8 mouse cellular contexts compared by ENCODE assay signal in genomic region chr1:179958871-179959720, GRCm38 (mm10). TPM values are rescaled to one million over a fixed set of nuclear protein-coding genes. Genes with fewer than 3 reads are reported as not detected.
A peak's percentile ranks its signal among the peaks of the same experiment; 100 is the strongest.
DNase-seq lines count a peak whose midpoint lies in the region; ATAC-seq and TF ChIP-seq lines count a peak whose summit lies in the region.

No protein-coding gene starts in this region.

- TF ChIP-seq CTCF in kidney, adult 2 months (conservative IDR thresholded peaks at IDR 0.05; ENCODE audit: insufficient read depth, insufficient read length, low read depth, low read length) = no peak
- no peak for TF ChIP-seq CTCF in liver, adult 2 months (IDR thresholded peaks at IDR 0.05; ENCODE audit: low read depth, low read length)

- H3K9me3 ChIP-seq in megakaryocyte, embryonic 14.5 days = no peaks in the 10 kb centered on the region

- 7% methylated on average over 41 of the region's 41 CpGs for WGBS in kidney, adult 2 months
- WGBS in liver, adult 2 months = 20% methylated on average over 36 of the region's 41 CpGs

- ATAC-seq in megakaryocyte, adult 5-6 weeks (ENCODE audit: poor library complexity, severe bottlenecking) = no peak

- H3K4me3 ChIP-seq in megakaryocyte, embryonic 14.5 days (replicated peaks) = peak overlapping the region; percentile 95
- peak overlapping the region; percentile 99 for H3K4me3 ChIP-seq in kidney, adult 2 months (ENCODE audit: insufficient read depth, low read depth, low read length)
- peak overlapping the region; percentile 79 for H3K4me3 ChIP-seq in liver, adult 2 months (ENCODE audit: insufficient read depth, low read depth, low read length)

- DNase-seq in cerebellum, adult 8-10 months = peak; percentile 76
- peak; percentile 25 to 37 for DNase-seq in frontal cortex, postnatal 14 days (ENCODE audit: low spot score in 2 of 2)
- peak; percentile 61 for DNase-seq in kidney, adult 2 months
- peak; percentile 40 for DNase-seq in liver, adult 2 months (ENCODE audit: extremely low read depth, low read depth, low spot score)
- DNase-seq in neural tube, embryonic 10.5 days (ENCODE audit: extremely low spot score, low spot score) = peak; percentile 70
- DNase-seq in thymus, postnatal 0 days (ENCODE audit: low spot score) = peak; percentile 61

- H3K79me2 ChIP-seq in liver, adult 2 months (ENCODE audit: control insufficient read depth, insufficient read depth, low read length) = no peaks in the 10 kb centered on the region

- H3K27ac ChIP-seq in kidney, adult 2 months (ENCODE audit: insufficient read depth, low read depth, low read length) = peak overlapping the region; percentile 90
- H3K27ac ChIP-seq in liver, adult 2 months (replicated peaks; ENCODE audit: insufficient read depth, low read depth, low read length) = peak overlapping the region; percentile 77

- H3K36me3 ChIP-seq in megakaryocyte, embryonic 14.5 days (replicated peaks; ENCODE audit: low read length) = no peaks in the 10 kb centered on the region
- H3K36me3 ChIP-seq in kidney, adult 2 months (ENCODE audit: control insufficient read depth, insufficient read depth, low read length) = no peaks in the 10 kb centered on the region
- H3K36me3 ChIP-seq in liver, adult 2 months (ENCODE audit: control insufficient read depth, insufficient read depth, low read length) = no peaks in the 10 kb centered on the region

- H3K27me3 ChIP-seq in megakaryocyte, embryonic 14.5 days (replicated peaks) = peaks cover 8% of the 10 kb centered on the region
- no peaks in the 10 kb centered on the region for H3K27me3 ChIP-seq in kidney, adult 2 months (replicated peaks; ENCODE audit: control insufficient read depth, insufficient read depth, low read length)
- no peaks in the 10 kb centered on the region for H3K27me3 ChIP-seq in liver, adult 2 months (ENCODE audit: control insufficient read depth, insufficient read depth, low read length)

- H3K9ac ChIP-seq in liver, adult 2 months (ENCODE audit: low read depth, low read length) = peak overlapping the region; percentile 98

- TF ChIP-seq POLR2A in kidney, adult 2 months (IDR thresholded peaks at IDR 0.05; ENCODE audit: low read depth, low read length) = no peak
- no peak for TF ChIP-seq POLR2A in liver, adult 2 months (IDR thresholded peaks at IDR 0.05; ENCODE audit: extremely low read depth, insufficient read depth, low read length)

- H3K4me1 ChIP-seq in megakaryocyte, embryonic 14.5 days = peaks cover 29% of the 10 kb centered on the region
- peaks cover 10% of the 10 kb centered on the region; the same call in 1 of the 2 replicates for H3K4me1 ChIP-seq in kidney, adult 2 months (ENCODE audit: control insufficient read depth, insufficient read depth, low read length)
- peaks cover 5% of the 10 kb centered on the region; the same call in 1 of the 2 replicates for H3K4me1 ChIP-seq in liver, adult 2 months (ENCODE audit: control insufficient read depth, insufficient read depth, low read length)

RNA-seq across cellular contexts. Expression of gene Cdc42bpa, which starts 1.2 kb away (rescaled TPM):
- 16.1 and 80.7 TPM in 2 replicates for polyA plus RNA-seq in megakaryocyte, embryonic 14.5 days (2012; ENCODE audit: insufficient read depth, low replicate concordance)
- total RNA-seq in megakaryocyte, adult 5-6 weeks (2015) = 1.6 and 2.7 TPM in 2 replicates
- total RNA-seq in megakaryocyte, adult 5-6 weeks (2017) = 1.0 and 2.8 TPM in 2 replicates
- 20.2 and 21.0 TPM in 2 replicates for polyA plus RNA-seq in kidney, adult 2 months (2012; rRNA removed)
- total RNA-seq in liver, adult 2 months (2014; rRNA removed) = 23.3 and 24.7 TPM in 2 replicates
- polyA plus RNA-seq in liver, adult 2 months (2012; rRNA removed) = 4.3 and 7.0 TPM in 2 replicates
- polyA plus RNA-seq in thymus, postnatal 0 days (2015; fragmentation: Nextera tagmentation; extraction: Ambion mirVana) = 2.4 and 3.9 TPM in 2 replicates
